Mouse (Mus musculus): ENCODE results near the gene Lrpprc. TPM values are rescaled to one million over a fixed set of nuclear protein-coding genes. Genes with fewer than 3 reads are reported as not detected.
A peak's percentile ranks its signal among the peaks of the same experiment; 100 is the strongest.

Gene Lrpprc
- polyA plus RNA-seq, 1 experiment from 2014 or later: 50.4 TPM

DNA sequence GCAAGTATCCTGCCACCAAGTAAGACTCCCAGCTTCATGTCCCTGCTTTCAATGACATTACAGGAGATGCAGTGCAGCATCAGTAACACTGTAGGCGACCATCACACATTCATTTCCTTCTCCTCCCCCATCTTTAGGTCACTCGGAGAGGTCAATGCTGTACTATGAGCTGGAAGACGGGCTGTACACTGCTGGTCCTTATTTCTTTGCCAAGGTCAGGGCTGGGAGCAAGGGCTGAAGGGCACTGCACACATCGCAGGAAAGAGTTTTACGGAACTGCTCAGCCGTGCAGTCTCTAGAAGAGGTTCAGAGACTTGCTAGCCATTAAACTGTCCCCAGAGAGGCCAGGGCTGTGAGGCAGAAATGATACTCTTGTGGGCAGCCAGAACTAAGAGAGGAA, 94.1 kb downstream of the Lrpprc start:
- WGBS: 76% methylated on average over 6 of the region's 6 CpGs
- no peaks in the 10 kb centered on the region for H3K27me3 ChIP-seq (ENCODE audit: low read depth, poor library complexity, severe bottlenecking)
- DNase-seq (ENCODE audit: low spot score): no peak
- no peaks in the 10 kb centered on the region for H3K9me3 ChIP-seq (replicated peaks)
- peaks cover 13% of the 10 kb centered on the region for H3K4me1 ChIP-seq
- no peaks in the 10 kb centered on the region for H3K36me3 ChIP-seq
- H3K27ac ChIP-seq (replicated peaks): no peak overlapping the region
- H3K4me3 ChIP-seq: no peak overlapping the region

DNA sequence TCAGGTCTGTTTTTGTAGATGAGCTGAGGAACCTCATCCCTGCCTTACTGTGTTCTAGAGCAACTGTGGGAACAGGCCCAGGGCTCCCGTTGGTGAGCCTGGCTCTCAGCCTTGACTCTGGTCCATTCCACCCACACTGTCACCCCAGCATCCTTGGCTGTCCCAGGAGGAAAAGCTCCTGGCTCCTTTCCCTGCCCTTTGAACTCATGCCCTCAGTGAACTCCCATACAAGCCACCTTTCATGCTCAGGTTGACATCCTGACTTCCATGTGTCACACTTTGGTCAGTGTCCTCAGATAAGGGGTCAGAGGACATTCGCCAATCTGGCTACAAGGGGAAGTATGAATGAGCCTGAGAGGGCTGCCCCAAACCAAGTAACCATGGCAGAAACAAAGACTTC, 96.8 kb downstream of the Lrpprc start:
- no peaks in the 10 kb centered on the region for H3K9me3 ChIP-seq (replicated peaks)
- 88% methylated on average over 2 of the region's 2 CpGs for WGBS
- H3K4me1 ChIP-seq: peaks cover 7% of the 10 kb centered on the region
- H3K27ac ChIP-seq (replicated peaks): no peak overlapping the region
- no peaks in the 10 kb centered on the region for H3K27me3 ChIP-seq (ENCODE audit: low read depth, poor library complexity, severe bottlenecking)
- no peak overlapping the region for H3K4me3 ChIP-seq
- no peaks in the 10 kb centered on the region for H3K36me3 ChIP-seq
- DNase-seq (ENCODE audit: low spot score): no peak

DNA sequence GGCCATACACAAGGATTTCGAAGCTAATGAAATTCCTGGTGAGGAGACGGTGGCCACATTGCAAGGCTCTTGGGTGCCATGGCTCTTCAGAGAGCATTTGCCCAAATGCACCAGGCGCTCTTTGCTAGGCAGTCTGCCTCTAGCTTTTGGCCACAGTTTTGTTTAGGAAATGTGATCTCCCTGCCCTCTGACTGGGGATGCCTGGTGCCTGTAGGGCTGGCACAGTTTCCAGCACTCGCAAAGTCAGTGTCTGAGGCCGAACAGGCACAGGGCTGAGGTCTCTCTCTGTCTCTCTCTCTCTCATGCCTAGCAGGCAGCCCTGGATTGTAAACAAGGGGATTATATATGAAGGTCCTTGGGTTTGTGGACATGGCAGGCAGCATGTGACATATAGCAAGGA, 100.5 kb downstream of the Lrpprc start:
- Histone ChIP-seq H3K4me1 (peaks cover 7% of the 10 kb centered on the region), H3K27ac (replicated peaks) (0 out of 2 replicates have a peak overlapping the region, but pooled peaks have one; percentile 23), H3K36me3 (no peaks in the 10 kb centered on the region), H3K27me3 (ENCODE audit: low read depth, poor library complexity, severe bottlenecking) (no peaks in the 10 kb centered on the region), H3K4me3 (no peak overlapping the region), H3K9me3 (replicated peaks) (no peaks in the 10 kb centered on the region)
- 84% methylated on average over 5 of the region's 5 CpGs for WGBS
- DNase-seq (ENCODE audit: low spot score): no peak

DNA sequence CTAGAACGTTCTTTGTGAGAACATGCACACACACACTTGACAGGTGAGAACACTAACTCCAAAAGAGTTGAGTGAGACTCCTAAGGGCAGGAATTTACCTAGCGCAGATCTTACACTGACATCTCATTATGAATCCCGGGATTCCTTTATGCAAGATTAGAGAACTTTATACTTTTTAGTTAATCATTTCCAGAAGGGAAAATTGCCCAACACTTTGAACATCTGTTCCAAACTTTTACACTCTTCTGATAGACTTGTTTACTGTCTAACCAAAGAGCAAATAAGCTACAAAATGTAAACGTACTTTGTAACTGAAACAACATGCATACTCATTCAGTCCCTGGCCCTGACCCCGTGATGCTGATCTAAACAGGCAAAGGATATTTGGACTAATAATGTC, 101.3 kb downstream of the Lrpprc start:
- Histone ChIP-seq H3K27ac (replicated peaks) (no peak overlapping the region), H3K27me3 (ENCODE audit: low read depth, poor library complexity, severe bottlenecking) (no peaks in the 10 kb centered on the region), H3K9me3 (replicated peaks) (no peaks in the 10 kb centered on the region), H3K4me1 (peaks cover 9% of the 10 kb centered on the region), H3K4me3 (no peak overlapping the region), H3K36me3 (no peaks in the 10 kb centered on the region)
- no peak for DNase-seq (ENCODE audit: low spot score)
- WGBS: 89% methylated on average over 5 of the region's 5 CpGs

DNA sequence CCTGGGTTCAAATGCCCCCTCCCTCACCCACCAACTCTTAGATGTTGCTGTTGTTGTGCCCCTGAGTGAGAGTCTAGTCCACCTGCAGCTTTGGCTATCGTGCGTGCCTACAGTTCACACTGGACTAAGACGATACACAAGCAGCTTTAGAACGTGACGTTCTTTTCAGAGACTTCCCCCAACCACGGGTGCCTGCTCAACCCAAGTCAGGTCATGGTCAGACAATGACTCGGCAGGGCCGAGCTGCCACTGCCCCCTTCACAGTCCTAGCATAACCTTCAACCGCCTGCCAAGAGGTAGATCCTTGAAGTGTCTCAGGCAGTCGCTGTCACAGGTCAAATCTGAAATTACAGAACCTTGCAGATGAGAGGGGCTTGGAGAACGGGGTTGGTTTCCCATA, 101.8 kb downstream of the Lrpprc start:
- WGBS: 92% methylated on average over 11 of the region's 11 CpGs

DNA sequence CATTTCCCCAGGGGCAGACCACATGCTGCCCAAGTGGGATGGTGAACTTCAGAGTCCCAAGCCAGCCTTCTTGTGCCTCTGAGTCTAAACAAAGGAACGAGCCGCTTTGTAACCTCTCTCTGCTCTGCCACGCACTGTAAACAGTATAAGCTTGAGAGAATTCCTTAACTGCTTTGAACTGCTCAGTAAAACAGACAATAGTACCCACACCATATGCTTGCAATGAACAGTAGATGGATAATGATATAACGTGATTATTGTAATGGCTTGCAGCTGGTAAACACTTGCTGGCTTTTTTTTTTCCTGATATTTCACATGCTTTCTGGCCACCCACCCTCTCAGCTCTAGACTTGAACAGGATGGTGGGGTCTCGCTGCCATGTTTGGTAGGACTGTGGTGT, 102.6 kb downstream of the Lrpprc start:
- Histone ChIP-seq H3K9me3 (replicated peaks) (no peaks in the 10 kb centered on the region), H3K27me3 (ENCODE audit: low read depth, poor library complexity, severe bottlenecking) (no peaks in the 10 kb centered on the region), H3K4me1 (peaks cover 12% of the 10 kb centered on the region), H3K4me3 (no peak overlapping the region), H3K27ac (replicated peaks) (no peak overlapping the region), H3K36me3 (no peaks in the 10 kb centered on the region)
- no peak for DNase-seq (ENCODE audit: low spot score)
- WGBS: 85% methylated on average over 5 of the region's 5 CpGs

More for the DNA sequence above, 101.8 kb downstream of the Lrpprc start:
- DNase-seq (ENCODE audit: low spot score): no peak
- Histone ChIP-seq H3K4me1 (peaks cover 9% of the 10 kb centered on the region), H3K9me3 (replicated peaks) (no peaks in the 10 kb centered on the region), H3K27ac (replicated peaks) (no peak overlapping the region), H3K27me3 (ENCODE audit: low read depth, poor library complexity, severe bottlenecking) (no peaks in the 10 kb centered on the region), H3K36me3 (no peaks in the 10 kb centered on the region), H3K4me3 (no peak overlapping the region)

DNA sequence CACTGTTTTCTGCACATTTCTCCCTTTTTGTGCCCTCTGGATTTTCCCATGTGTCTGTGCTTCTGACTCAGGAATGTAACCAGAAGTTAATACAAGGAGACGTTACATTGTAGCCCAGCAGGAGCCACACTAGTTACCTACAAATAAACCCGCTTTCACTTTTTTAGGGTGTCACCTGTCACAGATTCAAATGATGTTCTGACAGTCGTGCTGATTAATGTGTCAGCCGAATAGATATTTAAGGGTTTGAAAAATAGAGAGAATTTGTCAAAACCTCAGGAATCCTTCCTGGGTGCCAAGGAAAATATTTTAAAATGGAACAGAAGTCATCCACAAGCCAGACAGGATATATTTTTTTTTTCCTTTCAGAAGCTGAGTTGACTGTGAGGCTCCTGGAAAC, 105.3 kb downstream of the Lrpprc start:
- Histone ChIP-seq H3K4me3 (no peak overlapping the region), H3K27ac (replicated peaks) (no peak overlapping the region), H3K27me3 (ENCODE audit: low read depth, poor library complexity, severe bottlenecking) (no peaks in the 10 kb centered on the region), H3K9me3 (replicated peaks) (no peaks in the 10 kb centered on the region), H3K4me1 (peaks cover 13% of the 10 kb centered on the region), H3K36me3 (no peaks in the 10 kb centered on the region)
- no peak for DNase-seq (ENCODE audit: low spot score)
- WGBS: 89% methylated on average over 4 of the region's 4 CpGs

DNA sequence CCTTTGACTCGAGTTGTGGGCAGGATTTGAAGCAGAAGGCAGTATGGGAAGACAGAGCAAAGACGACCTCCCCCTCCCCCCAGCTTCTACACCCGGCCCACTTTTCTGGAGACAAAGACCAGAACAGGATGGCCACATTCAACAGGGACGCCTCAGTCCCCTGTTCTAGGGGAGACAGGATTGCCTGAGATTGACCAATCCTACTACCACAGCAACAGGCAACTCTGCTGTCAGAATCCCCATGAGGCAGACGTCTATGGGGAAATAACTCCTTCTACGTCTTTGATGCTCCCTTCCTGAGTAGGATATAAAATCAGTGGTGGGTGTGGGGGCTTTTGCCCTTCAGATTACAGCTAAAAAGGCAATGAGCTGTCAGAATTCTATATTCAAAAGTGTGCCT, 106.3 kb downstream of the Lrpprc start:
- 61% methylated on average over 6 of the region's 6 CpGs for WGBS
- Histone ChIP-seq H3K27me3 (ENCODE audit: low read depth, poor library complexity, severe bottlenecking) (no peaks in the 10 kb centered on the region), H3K4me1 (peaks cover 13% of the 10 kb centered on the region), H3K36me3 (no peaks in the 10 kb centered on the region), H3K9me3 (replicated peaks) (no peaks in the 10 kb centered on the region), H3K27ac (replicated peaks) (no peak overlapping the region), H3K4me3 (no peak overlapping the region)
- no peak for DNase-seq (ENCODE audit: low spot score)

DNA sequence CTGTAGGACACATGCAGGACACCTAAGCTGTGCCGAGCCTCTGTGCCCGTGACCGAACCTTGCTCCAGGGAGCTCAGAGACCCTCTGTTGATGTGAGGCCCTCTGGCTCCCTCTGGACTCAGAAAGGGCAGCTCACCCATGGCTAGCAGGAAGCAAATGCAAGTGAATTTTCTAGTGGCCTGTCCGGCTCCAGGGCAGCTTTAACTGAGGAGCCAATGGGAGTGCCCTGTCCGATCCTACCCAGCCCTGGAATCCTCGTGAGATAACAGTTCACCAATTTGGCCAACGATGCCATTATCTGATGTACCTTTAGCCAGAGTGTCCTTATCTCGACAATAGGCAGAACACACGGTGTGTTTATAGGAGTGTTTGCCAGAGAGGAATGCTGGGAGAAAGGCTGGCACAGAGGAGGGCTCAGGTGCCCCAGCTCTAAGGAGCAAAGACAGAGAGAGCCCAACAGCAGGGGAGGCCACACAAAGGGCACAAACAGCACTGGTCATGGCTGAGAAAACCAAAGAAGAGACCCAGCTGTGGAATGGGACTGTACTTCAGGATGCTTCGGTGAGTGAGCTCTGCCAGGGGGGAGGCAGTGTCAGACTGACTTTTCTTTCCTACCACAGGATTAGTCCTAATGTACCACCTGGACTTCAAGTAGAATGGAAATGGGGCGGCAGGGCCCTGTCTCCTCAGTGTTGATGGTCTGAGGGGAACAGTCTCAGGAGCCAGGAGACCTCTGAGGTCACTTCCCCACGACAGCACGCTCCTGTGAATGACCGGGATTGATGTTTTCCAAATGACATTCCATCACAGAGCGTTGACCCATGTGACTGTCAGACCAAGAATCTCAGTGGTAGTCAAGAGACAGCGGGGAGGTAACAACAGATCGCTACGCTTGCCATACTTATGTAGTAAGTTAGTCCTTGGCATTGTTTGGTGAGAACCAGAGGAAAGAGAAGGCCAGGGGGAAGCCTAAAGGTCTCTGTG, 107.6 kb downstream of the Lrpprc start, which contains the start of gene Abcg5:
Gene Abcg5, minus strand, starts transcription at position 278 of the 984 bp plus-strand sequence.
- DNase-seq (ENCODE audit: low spot score): no peak
- no peaks in the 10 kb centered on the region for H3K9me3 ChIP-seq (replicated peaks)
- H3K27me3 ChIP-seq (ENCODE audit: low read depth, poor library complexity, severe bottlenecking): no peaks in the 10 kb centered on the region
- peaks cover 13% of the 10 kb centered on the region for H3K4me1 ChIP-seq
- WGBS: 81% methylated on average over 18 of the region's 18 CpGs
- H3K27ac ChIP-seq (replicated peaks): no peak within 1 kb of the TSS; the same call in 1 of the 2 replicates
- no peaks in the 10 kb centered on the region for H3K36me3 ChIP-seq
- no peak within 1 kb of the TSS for H3K4me3 ChIP-seq

DNA sequence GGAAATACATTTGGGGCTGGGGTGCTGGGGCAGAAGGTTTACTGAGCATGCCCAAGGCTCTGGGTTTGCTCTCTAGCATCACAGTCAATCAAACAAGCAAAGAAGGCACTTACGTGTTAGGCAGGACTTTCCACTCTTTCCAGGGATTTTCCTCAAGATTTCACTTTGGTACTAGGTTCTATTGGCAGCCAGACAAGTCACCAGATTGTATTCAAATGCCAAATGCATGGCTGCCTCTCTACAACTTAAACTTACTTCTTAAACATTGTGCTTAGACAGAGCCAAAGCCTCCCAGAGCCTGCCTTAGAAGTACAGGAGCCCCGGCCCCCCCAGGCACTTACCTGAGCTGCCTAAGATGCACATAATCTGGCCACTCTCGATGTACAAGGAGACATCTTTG, 108.9 kb downstream of the Lrpprc start:
- Histone ChIP-seq H3K4me3 (no peak overlapping the region), H3K36me3 (no peaks in the 10 kb centered on the region), H3K27ac (replicated peaks) (no peak overlapping the region), H3K9me3 (replicated peaks) (no peaks in the 10 kb centered on the region), H3K27me3 (ENCODE audit: low read depth, poor library complexity, severe bottlenecking) (peaks cover 7% of the 10 kb centered on the region; the same call in 1 of the 2 replicates), H3K4me1 (peaks cover 13% of the 10 kb centered on the region)
- no peak for DNase-seq (ENCODE audit: low spot score)
- WGBS: 88% methylated on average over 3 of the region's 3 CpGs

DNA sequence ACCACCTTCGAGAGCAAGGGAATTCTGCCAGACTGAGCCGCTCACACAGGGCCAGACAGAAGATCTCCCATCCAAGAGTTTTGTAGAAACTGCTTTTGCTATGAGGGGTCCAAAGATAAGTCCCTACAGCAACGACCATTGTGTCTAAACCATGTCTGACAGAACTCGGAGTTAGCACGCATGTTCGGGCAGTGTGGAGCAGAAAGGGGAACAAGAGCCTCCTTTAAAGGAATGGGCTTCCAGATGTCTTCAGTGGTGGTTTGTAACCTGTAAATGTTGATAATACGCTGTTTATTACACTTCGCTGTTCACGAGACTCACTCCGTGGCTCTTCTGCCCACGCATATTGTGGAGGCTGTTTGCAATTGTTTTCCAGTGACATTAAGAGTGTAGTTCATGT, 113.0 kb downstream of the Lrpprc start:
- no peaks in the 10 kb centered on the region for H3K9me3 ChIP-seq (replicated peaks)
- no peak overlapping the region for H3K27ac ChIP-seq (replicated peaks)
- 93% methylated on average over 11 of the region's 11 CpGs for WGBS
- no peak overlapping the region for H3K4me3 ChIP-seq
- DNase-seq (ENCODE audit: low spot score): no peak
- peaks cover 22% of the 10 kb centered on the region for H3K27me3 ChIP-seq (ENCODE audit: low read depth, poor library complexity, severe bottlenecking)
- peaks cover 36% of the 10 kb centered on the region for H3K4me1 ChIP-seq
- H3K36me3 ChIP-seq: no peaks in the 10 kb centered on the region

DNA sequence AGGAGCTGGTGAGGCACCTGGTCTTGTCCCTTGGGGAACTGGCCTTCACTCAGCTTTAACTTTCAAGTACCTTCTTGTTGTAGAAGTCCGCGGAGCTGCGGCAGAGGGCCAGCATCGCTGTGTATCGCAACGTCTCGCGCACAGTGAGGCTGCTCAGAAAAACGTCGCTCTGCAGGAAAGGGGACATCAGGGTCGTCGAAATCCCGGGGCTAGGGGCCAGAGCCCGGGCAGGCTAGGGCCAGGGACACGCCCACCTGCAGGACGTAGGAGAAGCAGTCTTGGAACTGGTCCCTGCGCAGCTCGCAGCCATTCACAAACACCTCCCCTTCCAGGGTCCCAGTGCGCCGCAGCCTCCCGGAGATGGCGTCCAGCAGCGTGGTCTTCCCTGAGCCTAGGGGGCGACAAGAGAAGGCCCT, 114.6 kb downstream of the Lrpprc start, which contains the start of gene Abcg8:
Gene Abcg8, plus strand, starts transcription at position 352 of the 416 bp plus-strand sequence.
- Histone ChIP-seq H3K27ac (replicated peaks) (peak within 1 kb of the TSS; percentile 74), H3K36me3 (no peaks in the 10 kb centered on the region), H3K27me3 (ENCODE audit: low read depth, poor library complexity, severe bottlenecking) (peaks cover 22% of the 10 kb centered on the region), H3K9me3 (replicated peaks) (no peaks in the 10 kb centered on the region), H3K4me1 (peaks cover 37% of the 10 kb centered on the region), H3K4me3 (peak within 1 kb of the TSS; percentile 50)
- peak; percentile 58 for DNase-seq (ENCODE audit: low spot score)
- 4% methylated on average over 24 of the region's 24 CpGs for WGBS

DNA sequence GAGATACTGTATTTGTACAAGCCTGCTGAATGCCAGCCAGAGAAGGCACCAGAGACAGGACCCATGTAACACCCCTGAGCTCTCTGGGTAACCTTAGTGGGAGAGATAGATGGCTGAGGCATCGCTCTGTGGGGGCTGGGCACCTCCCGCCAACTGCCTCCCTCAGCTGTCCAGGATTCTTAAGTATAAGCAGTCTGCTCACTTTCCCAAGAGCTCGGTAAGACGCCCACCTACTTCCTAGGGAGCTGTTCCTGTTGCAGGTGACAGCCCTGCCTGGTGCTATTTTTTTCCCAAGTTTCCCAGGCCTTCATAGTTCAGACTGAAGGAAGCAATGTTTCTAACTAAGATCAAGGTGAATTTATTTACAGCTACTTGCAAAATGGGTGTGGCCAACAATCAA, 115.4 kb downstream of the Lrpprc start:
- no peaks in the 10 kb centered on the region for H3K9me3 ChIP-seq (replicated peaks)
- H3K27me3 ChIP-seq (ENCODE audit: low read depth, poor library complexity, severe bottlenecking): peaks cover 22% of the 10 kb centered on the region
- peaks cover 37% of the 10 kb centered on the region for H3K4me1 ChIP-seq
- no peaks in the 10 kb centered on the region for H3K36me3 ChIP-seq
- no peak overlapping the region for H3K4me3 ChIP-seq
- peak overlapping the region; percentile 56; the same call in 1 of the 2 replicates for H3K27ac ChIP-seq (replicated peaks)
- no peak for DNase-seq (ENCODE audit: low spot score)
- WGBS: 53% methylated on average over 4 of the region's 4 CpGs

All from midbrain, embryonic 10.5 days (tissue).